Mouse (Mus musculus): ENCODE results near the gene Mmp23. TPM values are rescaled to one million over a fixed set of nuclear protein-coding genes. Genes with fewer than 3 reads are reported as not detected.
"Not testable (repeated sequence)": the region's sequence is repeated elsewhere in the genome, so short reads cannot be mapped to it uniquely, and the experiment has no call there.

The Mmp23 gene
- polyA plus RNA-seq, 1 experiment from 2014 or later = 77.2 TPM

DNA sequence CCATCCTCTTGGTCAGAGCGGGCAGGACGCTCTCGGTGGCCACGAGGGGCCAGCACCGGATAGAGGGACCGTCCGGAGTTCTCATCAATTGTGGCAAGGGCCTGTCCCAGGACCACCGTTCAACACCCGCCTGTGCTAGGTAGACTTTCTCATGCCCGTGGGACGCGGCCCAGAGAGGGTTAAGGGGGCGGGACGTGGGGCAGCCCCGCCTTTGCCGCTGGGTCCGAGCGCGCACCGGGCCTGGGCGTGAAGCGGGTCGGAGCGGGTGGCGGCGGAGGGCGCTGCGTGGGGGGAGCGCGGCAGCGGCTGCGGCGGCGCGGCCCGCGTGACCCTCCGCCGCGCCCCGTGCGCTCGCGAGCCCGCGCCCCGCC, 40.9 kb upstream of the Mmp23 start, which contains the start of gene Fndc10:
TSS of gene Fndc10 (plus strand) at position 232 of the 371 bp plus-strand sequence.
- H3K4me2 ChIP-seq (ENCODE audit: low read length) = peak within 1 kb of the TSS; percentile 96
- 2% methylated on average over 43 of the region's 47 CpGs for WGBS
- H3K4me3 ChIP-seq (replicated peaks; ENCODE audit: low read depth, low read length) = peak within 1 kb of the TSS; percentile 66
- H3K4me1 ChIP-seq (replicated peaks; ENCODE audit: insufficient read depth, low read length) = 0 out of 2 replicates have a peak, but pooled peaks cover 6% of the 10 kb centered on the region
- no peaks in the 10 kb centered on the region for H3K9me3 ChIP-seq (replicated peaks; ENCODE audit: low read length)
- peak within 1 kb of the TSS; percentile 75 for H3K9ac ChIP-seq (ENCODE audit: low read depth, low read length)
- ATAC-seq (replicated peaks; ENCODE audit: low FRiP score, low read depth) (peak; percentile 73), DNase-seq (ENCODE audit: low spot score) (peak; percentile 65)
- 0 out of 2 replicates have a peak within 1 kb of the TSS, but pooled peaks have one; percentile 19 for H3K27ac ChIP-seq
- no peaks in the 10 kb centered on the region for H3K36me3 ChIP-seq (ENCODE audit: insufficient read depth, low read length)
- no peaks in the 10 kb centered on the region for H3K27me3 ChIP-seq (ENCODE audit: insufficient read depth, low read length)
- TF ChIP-seq CTCF (IDR thresholded peaks at IDR 0.05; ENCODE audit: low read depth) = peak; percentile 39; the same call in 1 of the 2 replicates

GRCm38 (mm10) chr4:155692421-155692820, 39.2 kb upstream of the Mmp23 start:
- Histone ChIP-seq H3K36me3 (ENCODE audit: insufficient read depth, low read length) (no peaks in the 10 kb centered on the region), H3K4me2 (ENCODE audit: low read length) (no peak overlapping the region), H3K9ac (ENCODE audit: low read depth, low read length) (no peak overlapping the region), H3K27ac (no peak overlapping the region), H3K4me1 (replicated peaks; ENCODE audit: insufficient read depth, low read length) (0 out of 2 replicates have a peak, but pooled peaks cover 6% of the 10 kb centered on the region), H3K9me3 (replicated peaks; ENCODE audit: low read length) (no peaks in the 10 kb centered on the region), H3K4me3 (replicated peaks; ENCODE audit: low read depth, low read length) (no peak overlapping the region), H3K27me3 (ENCODE audit: insufficient read depth, low read length) (no peaks in the 10 kb centered on the region)
- ATAC-seq (replicated peaks; ENCODE audit: low FRiP score, low read depth) = no peak
- no peak for DNase-seq (ENCODE audit: low spot score)
- WGBS = 97% methylated on average over 3 of the region's 3 CpGs
- TF ChIP-seq CTCF (IDR thresholded peaks at IDR 0.05; ENCODE audit: low read depth) = no peak

DNA sequence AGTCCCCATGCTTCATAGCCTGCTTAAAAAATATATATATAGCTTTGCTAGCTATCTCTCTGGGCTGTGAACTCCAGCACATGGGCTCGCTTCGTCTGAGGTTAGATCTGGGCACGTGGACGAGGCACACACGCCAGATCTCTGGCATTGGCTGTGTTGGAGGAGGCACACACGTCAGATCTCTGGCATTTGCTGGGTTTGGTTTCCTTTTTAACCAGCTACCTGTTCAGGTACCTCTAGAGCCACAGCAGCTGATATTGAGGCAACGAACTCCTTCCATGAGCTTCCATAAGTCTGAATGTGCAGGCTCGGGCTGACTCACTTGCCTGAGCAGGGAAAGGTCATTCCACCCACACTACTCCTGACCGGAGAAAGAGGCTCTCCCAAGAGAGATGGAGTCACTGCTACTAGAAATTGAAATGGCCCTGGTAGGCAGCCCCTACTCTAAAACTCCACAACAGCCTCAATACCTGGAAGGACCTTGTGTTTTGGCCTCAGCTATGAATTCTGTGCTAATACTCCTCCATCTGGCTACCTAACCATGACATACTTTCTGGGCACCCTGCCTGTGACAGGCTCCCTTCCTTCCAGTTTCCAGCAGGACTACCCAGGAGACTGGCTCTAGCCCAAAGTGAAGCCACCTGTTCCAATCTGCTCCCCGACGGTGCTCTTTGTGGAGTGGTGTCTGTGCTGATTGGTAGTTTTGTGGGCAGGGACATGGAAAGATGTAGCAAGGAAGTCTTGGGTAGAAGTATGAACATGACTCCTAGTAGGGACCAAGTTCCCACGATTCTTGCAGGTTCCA, 37.6 kb upstream of the Mmp23 start:
- no peak for TF ChIP-seq CTCF (IDR thresholded peaks at IDR 0.05; ENCODE audit: low read depth)
- Histone ChIP-seq H3K4me1 (replicated peaks; ENCODE audit: insufficient read depth, low read length) (0 out of 2 replicates have a peak, but pooled peaks cover 6% of the 10 kb centered on the region), H3K36me3 (ENCODE audit: insufficient read depth, low read length) (no peaks in the 10 kb centered on the region), H3K27me3 (ENCODE audit: insufficient read depth, low read length) (no peaks in the 10 kb centered on the region), H3K9ac (ENCODE audit: low read depth, low read length) (no peak overlapping the region), H3K4me3 (replicated peaks; ENCODE audit: low read depth, low read length) (no peak overlapping the region), H3K4me2 (ENCODE audit: low read length) (no peak overlapping the region), H3K27ac (no peak overlapping the region), H3K9me3 (replicated peaks; ENCODE audit: low read length) (no peaks in the 10 kb centered on the region)
- ATAC-seq (replicated peaks; ENCODE audit: low FRiP score, low read depth) (no peak), DNase-seq (ENCODE audit: low spot score) (no peak)
- WGBS = 77% methylated on average over 12 of the region's 12 CpGs

- not testable (repeated sequence) for DNase-seq (ENCODE audit: low spot score); H3K9ac ChIP-seq (ENCODE audit: low read depth, low read length); H3K27ac ChIP-seq; H3K4me2 ChIP-seq (ENCODE audit: low read length); H3K36me3 ChIP-seq (ENCODE audit: insufficient read depth, low read length); H3K9me3 ChIP-seq (replicated peaks; ENCODE audit: low read length); H3K27me3 ChIP-seq (ENCODE audit: insufficient read depth, low read length); ATAC-seq (replicated peaks; ENCODE audit: low FRiP score, low read depth); H3K4me1 ChIP-seq (replicated peaks; ENCODE audit: insufficient read depth, low read length); H3K4me3 ChIP-seq (replicated peaks; ENCODE audit: low read depth, low read length)
- 72% methylated on average over 4 of the region's 4 CpGs for WGBS
Measured at GRCm38 (mm10) chr4:155687764-155688163, 34.6 kb upstream of the Mmp23 start.

GRCm38 (mm10) chr4:155683670-155684277, 30.6 kb upstream of the Mmp23 start:
- not testable (repeated sequence) for H3K27me3 ChIP-seq (ENCODE audit: insufficient read depth, low read length); H3K9ac ChIP-seq (ENCODE audit: low read depth, low read length); H3K4me1 ChIP-seq (replicated peaks; ENCODE audit: insufficient read depth, low read length); H3K27ac ChIP-seq; ATAC-seq (replicated peaks; ENCODE audit: low FRiP score, low read depth); H3K4me3 ChIP-seq (replicated peaks; ENCODE audit: low read depth, low read length); H3K4me2 ChIP-seq (ENCODE audit: low read length); H3K36me3 ChIP-seq (ENCODE audit: insufficient read depth, low read length); H3K9me3 ChIP-seq (replicated peaks; ENCODE audit: low read length); DNase-seq (ENCODE audit: low spot score)
- 91% methylated on average over 16 of the region's 19 CpGs for WGBS

GRCm38 (mm10) chr4:155675991-155676390, 22.8 kb upstream of the Mmp23 start:
- H3K9ac ChIP-seq (ENCODE audit: low read depth, low read length) = no peak overlapping the region
- H3K27ac ChIP-seq = no peak overlapping the region
- no peak overlapping the region for H3K4me2 ChIP-seq (ENCODE audit: low read length)
- ATAC-seq (replicated peaks; ENCODE audit: low FRiP score, low read depth) (no peak), DNase-seq (ENCODE audit: low spot score) (no peak)
- no peaks in the 10 kb centered on the region for H3K36me3 ChIP-seq (ENCODE audit: insufficient read depth, low read length)
- H3K27me3 ChIP-seq (ENCODE audit: insufficient read depth, low read length) = no peaks in the 10 kb centered on the region
- H3K4me3 ChIP-seq (replicated peaks; ENCODE audit: low read depth, low read length) = no peak overlapping the region
- 78% methylated on average over 2 of the region's 2 CpGs for WGBS
- no peaks in the 10 kb centered on the region for H3K4me1 ChIP-seq (replicated peaks; ENCODE audit: insufficient read depth, low read length)
- no peaks in the 10 kb centered on the region for H3K9me3 ChIP-seq (replicated peaks; ENCODE audit: low read length)
- peak; percentile 61 for TF ChIP-seq CTCF (IDR thresholded peaks at IDR 0.05; ENCODE audit: low read depth)
